Mouse (Mus musculus) c-Kit-negative CD71-positive TER-119-positive erythroid progenitor cells, embryonic 14.5 days (primary cell): ENCODE results near the gene Rtn4rl2.

Source experiments
- DNase-seq: peaks from one replicate; pipeline ENCODE4 v3.0.0-alpha.2; 2013; ENCODE audit warnings: low read depth, low spot score

Gene Rtn4rl2

GRCm38 (mm10) chr2:84850407-84851129 lies 35.9 kb downstream of the Rtn4rl2 start:
- DNase-seq = no peak

- DNase-seq = no peak
Measured at GRCm38 (mm10) chr2:84845226-84845625, 41.3 kb downstream of the Rtn4rl2 start.

- DNase-seq = no peak
Measured at GRCm38 (mm10) chr2:84843654-84844053, 42.9 kb downstream of the Rtn4rl2 start.

- DNase-seq = peak; percentile 82
Measured at GRCm38 (mm10) chr2:84841905-84842304, 44.6 kb downstream of the Rtn4rl2 start.

GRCm38 (mm10) chr2:84840748-84841563 lies 45.6 kb downstream of the Rtn4rl2 start:
- peak; percentile 50 for DNase-seq

GRCm38 (mm10) chr2:84840016-84840747 lies 46.3 kb downstream of the Rtn4rl2 start:
- DNase-seq = peak; percentile 56

GRCm38 (mm10) chr2:84838993-84839980 lies 47.2 kb downstream of the Rtn4rl2 start:
- peak; percentile 69 for DNase-seq

GRCm38 (mm10) chr2:84838593-84838949 lies 47.9 kb downstream of the Rtn4rl2 start, which contains the start of gene Slc43a1:
Gene Slc43a1, plus strand, starts transcription at chr2:84838850.
- no peak for DNase-seq

- DNase-seq = no peak
Measured at GRCm38 (mm10) chr2:84837817-84838592, 48.5 kb downstream of the Rtn4rl2 start.

GRCm38 (mm10) chr2:84837107-84837506 lies 49.4 kb downstream of the Rtn4rl2 start:
- DNase-seq = no peak

- DNase-seq = peak; percentile 81
Measured at GRCm38 (mm10) chr2:84831666-84832391, 54.7 kb downstream of the Rtn4rl2 start.

- peak; percentile 68 for DNase-seq
Measured at GRCm38 (mm10) chr2:84827283-84827920, 59.1 kb downstream of the Rtn4rl2 start.

- peak; percentile 85 for DNase-seq
Measured at GRCm38 (mm10) chr2:84826488-84827282, 59.8 kb downstream of the Rtn4rl2 start, which contains the start of gene Timm10. Gene Timm10, plus strand, starts transcription at chr2:84826997.

GRCm38 (mm10) chr2:84823237-84823636 lies 63.3 kb downstream of the Rtn4rl2 start:
- DNase-seq = no peak

- DNase-seq = no peak
Measured at GRCm38 (mm10) chr2:84822552-84822951, 64.0 kb downstream of the Rtn4rl2 start, which contains the start of gene Smtnl1. Gene Smtnl1, minus strand, starts transcription at chr2:84822652.
